Comparison of ENCODE assay signal across 9 mouse cellular contexts in genomic region chr8:116480894-116481293, GRCm38 (mm10). TPM values are rescaled to one million over a fixed set of nuclear protein-coding genes. Genes with fewer than 3 reads are reported as not detected.
DNase-seq lines count a peak whose midpoint lies in the region; ATAC-seq and TF ChIP-seq lines count a peak whose summit lies in the region.
"Had no signal": no experiment of that assay in that cellular context is flagged by ENCODE, and none has a peak within 500 bp of the region (broad histone marks: within the 10 kb centered on the region; RNA-seq: fewer than 3 reads in every experiment).

No protein-coding gene starts in this region.

- no peaks in the 10 kb centered on the region for H3K36me3 ChIP-seq in kidney, postnatal 0 days (ENCODE audit: insufficient read depth, low read length)
- no peaks in the 10 kb centered on the region for H3K36me3 ChIP-seq in liver, embryonic 11.5 days (ENCODE audit: control insufficient read depth, insufficient read depth, low read length)

- peak; percentile 61 to 67 for DNase-seq in B cell, adult 2 months
- DNase-seq in ES-CJ7 (ENCODE audit: low read depth, low spot score) = peak; percentile 92
- peak; percentile 59 for DNase-seq in cerebellum, adult 11-12 months
- DNase-seq in kidney, postnatal 0 days (ENCODE audit: low spot score) = peak; percentile 88
- DNase-seq in liver, embryonic 11.5 days (ENCODE audit: low spot score) = peak; percentile 38
- peak; percentile 45 for DNase-seq in retina, adult 2 months (ENCODE audit: low read depth, low spot score)
- peak; percentile 30 for DNase-seq in yolk sac, embryonic 10.5 days (ENCODE audit: low spot score)

- H3K9ac ChIP-seq in kidney, postnatal 0 days (ENCODE audit: low read depth, low read length) = 0 out of 2 replicates have a peak overlapping the region, but pooled peaks have one; percentile 8
- H3K9ac ChIP-seq in liver, embryonic 11.5 days (ENCODE audit: low read depth, low read length) = no peak overlapping the region

- 16% methylated on average over 7 of the region's 7 CpGs for WGBS in kidney, postnatal 0 days
- 15% methylated on average over 7 of the region's 7 CpGs for WGBS in liver, embryonic 11.5 days

- H3K4me3 ChIP-seq in kidney, postnatal 0 days (replicated peaks; ENCODE audit: low read depth, low read length) = no peak overlapping the region
- no peak overlapping the region for H3K4me3 ChIP-seq in liver, embryonic 11.5 days (ENCODE audit: low read depth, low read length)

- no peaks in the 10 kb centered on the region for H3K9me3 ChIP-seq in kidney, postnatal 0 days (replicated peaks; ENCODE audit: low read length)
- no peaks in the 10 kb centered on the region for H3K9me3 ChIP-seq in liver, embryonic 11.5 days (ENCODE audit: control insufficient read depth, low read length)

- H3K4me1 ChIP-seq in kidney, postnatal 0 days (replicated peaks; ENCODE audit: insufficient read depth, low read length) = no peaks in the 10 kb centered on the region
- H3K4me1 ChIP-seq in liver, embryonic 11.5 days (replicated peaks; ENCODE audit: control insufficient read depth, insufficient read depth, low read length) = no peaks in the 10 kb centered on the region

- TF ChIP-seq CTCF in kidney, postnatal 0 days (IDR thresholded peaks at IDR 0.05; ENCODE audit: low read depth) = peak; percentile 91

- H3K27me3 ChIP-seq in kidney, postnatal 0 days (ENCODE audit: insufficient read depth, low read length) = no peaks in the 10 kb centered on the region
- no peaks in the 10 kb centered on the region for H3K27me3 ChIP-seq in liver, embryonic 11.5 days (replicated peaks; ENCODE audit: control insufficient read depth, insufficient read depth, low read length)

- H3K27ac ChIP-seq in kidney, postnatal 0 days = no peak overlapping the region
- H3K27ac ChIP-seq in liver, embryonic 11.5 days (ENCODE audit: low read depth, low read length) = no peak overlapping the region

- no peak overlapping the region for H3K4me2 ChIP-seq in kidney, postnatal 0 days (ENCODE audit: low read length)
- H3K4me2 ChIP-seq in liver, embryonic 11.5 days = no peak overlapping the region

- ATAC-seq in frontal cortex, adult (ENCODE audit: low TSS enrichment) = peak; percentile 91
- no peak for ATAC-seq in kidney, postnatal 0 days (replicated peaks; ENCODE audit: low FRiP score, low read depth)
- no peak for ATAC-seq in liver, embryonic 11.5 days (replicated peaks; ENCODE audit: low FRiP score)

RNA-seq across cellular contexts. Expression of gene Dynlrb2, which starts 23.9 kb away (rescaled TPM):
- polyA plus RNA-seq in kidney, postnatal 0 days (2015; fragmentation: Nextera tagmentation; extraction: Ambion mirVana) = 0.98 and 2.0 TPM in 2 replicates
- not detected in 2 replicates for polyA plus RNA-seq in liver, embryonic 11.5 days (2014; fragmentation: Nextera tagmentation; extraction: Ambion mirVana)
- polyA plus RNA-seq: stomach, embryonic 14.5 days had no signal

Comparison
In these comparisons a context has a peak if more than half of its experiments do, and no peak if none do; other contexts are left out.
1. DNase-seq: peak in every context shown above with its lines; median percentile 92 in ES-CJ7; 88 in kidney, postnatal 0 days; 64 in B cell, adult 2 months; 59 in cerebellum, adult 11-12 months; 45 in retina, adult 2 months; 38 in liver, embryonic 11.5 days; 30 in yolk sac, embryonic 10.5 days.